Mouse (Mus musculus) forebrain, embryonic 13.5 days (tissue): ENCODE measurements around the gene Clec4n. TPM values are rescaled to one million over a fixed set of nuclear protein-coding genes. Genes with fewer than 3 reads are reported as not detected.
"Not testable (repeated sequence)": the region's sequence is repeated elsewhere in the genome, so short reads cannot be mapped to it uniquely, and the experiment has no call there.

ENCODE experiments used
- ATAC-seq: fragments of 200-750 bp; cut with Nextera tagmentation; 2 replicates; pipeline ENCODE4 v1.8.0; 2017
- H3K27ac ChIP-seq: fragments of 300-500 bp; sonication (generic); 2 replicates; pipeline ENCODE4 v1.5.1; 2015; ENCODE audit warnings: inconsistent platforms, mild to moderate bottlenecking, moderate library complexity
- H3K27me3 ChIP-seq: fragments of 300-500 bp; sonication (generic); 2 replicates; pipeline ENCODE4 v1.6.1; 2015; ENCODE audit warnings: mild to moderate bottlenecking, inconsistent platforms
- H3K36me3 ChIP-seq: fragments of 300-500 bp; sonication (generic); 2 replicates; pipeline ENCODE4 v1.6.1; 2015; ENCODE audit warnings: mild to moderate bottlenecking, inconsistent platforms; ENCODE audit not compliant: poor library complexity, severe bottlenecking
- H3K4me1 ChIP-seq: fragments of 300-500 bp; sonication (generic); 2 replicates; pipeline ENCODE4 v1.6.1; 2015; ENCODE audit warnings: inconsistent platforms
- H3K4me2 ChIP-seq: fragments of 300-500 bp; sonication (generic); 2 replicates; pipeline ENCODE4 v1.6.1; 2015; ENCODE audit warnings: inconsistent platforms, mild to moderate bottlenecking, moderate library complexity
- H3K4me3 ChIP-seq: fragments of 300-500 bp; sonication (generic); 2 replicates; pipeline ENCODE4 v1.5.1; 2015; ENCODE audit warnings: mild to moderate bottlenecking, inconsistent platforms
- H3K9ac ChIP-seq: fragments of 300-500 bp; sonication (generic); 2 replicates; pipeline ENCODE4 v1.6.1; 2015; ENCODE audit warnings: mild to moderate bottlenecking, inconsistent platforms
- H3K9me3 ChIP-seq: fragments of 300-500 bp; sonication (generic); replicated peaks from 2 replicates; pipeline ENCODE4 v1.6.1; 2016; ENCODE audit warnings: inconsistent platforms
- WGBS: fragments of 180-500 bp; shearing (Covaris S2); methylation state at CpG from one replicate; pipeline ENCODE4 v1.1.7; 2015; 5-methylcytosine and 5-hydroxymethylcytosine counted together
- polyA plus RNA-seq: library from polyadenylated mRNA; unstranded; fragments of >200 nt; fragmentation: Nextera tagmentation; extraction: Ambion mirVana; gene quantifications from 2 replicates; pipeline ENCODE4 v1.2.1, GENCODE M21; 2015

Gene Clec4n
- polyA plus RNA-seq, 1 experiment from 2014 or later: 0.22 TPM

GRCm38 (mm10) chr6:123259889-123260603, 30.4 kb downstream of the Clec4n start:
- no peak overlapping the region for H3K9ac ChIP-seq
- H3K27me3 ChIP-seq: no peaks in the 10 kb centered on the region
- no peaks in the 10 kb centered on the region for H3K4me1 ChIP-seq
- H3K9me3 ChIP-seq: no peaks in the 10 kb centered on the region
- H3K36me3 ChIP-seq: no peaks in the 10 kb centered on the region
- WGBS: 83% methylated on average over 4 of the region's 4 CpGs
- no peak for ATAC-seq
- H3K27ac ChIP-seq: no peak overlapping the region
- H3K4me2 ChIP-seq: no peak overlapping the region
- H3K4me3 ChIP-seq: no peak overlapping the region

- no peaks in the 10 kb centered on the region for H3K9me3 ChIP-seq
- no peaks in the 10 kb centered on the region for H3K27me3 ChIP-seq
- H3K27ac ChIP-seq: no peak overlapping the region
- H3K4me2 ChIP-seq: no peak overlapping the region
- no peak for ATAC-seq
- H3K4me3 ChIP-seq: no peak overlapping the region
- H3K4me1 ChIP-seq: no peaks in the 10 kb centered on the region
- 95% methylated on average over 1 of the region's 1 CpGs for whole genome bisulfite sequencing
- H3K36me3 ChIP-seq: no peaks in the 10 kb centered on the region
- no peak overlapping the region for H3K9ac ChIP-seq
These were observed 31.2 kb downstream of the Clec4n start for GRCm38 (mm10) chr6:123260868-123261267.

GRCm38 (mm10) chr6:123261555-123262161, 32.0 kb downstream of the Clec4n start, which contains the start of gene Clec4d:
Clec4d (plus strand) TSS chr6:123262111.
- Histone ChIP-seq H3K9ac (no peak within 1 kb of the TSS), H3K4me2 (no peak within 1 kb of the TSS), H3K4me1 (no peaks in the 10 kb centered on the region), H3K4me3 (no peak within 1 kb of the TSS), H3K27me3 (no peaks in the 10 kb centered on the region), H3K36me3 (no peaks in the 10 kb centered on the region), H3K27ac (no peak within 1 kb of the TSS), H3K9me3 (no peaks in the 10 kb centered on the region)
- no peak for ATAC-seq
- 78% methylated on average over 4 of the region's 4 CpGs for WGBS

GRCm38 (mm10) chr6:123264194-123264593, 34.6 kb downstream of the Clec4n start:
- no peak overlapping the region for H3K9ac ChIP-seq
- H3K27me3 ChIP-seq: no peaks in the 10 kb centered on the region
- no peaks in the 10 kb centered on the region for H3K4me1 ChIP-seq
- no peak for ATAC-seq
- H3K9me3 ChIP-seq: no peaks in the 10 kb centered on the region
- no peak overlapping the region for H3K4me3 ChIP-seq
- H3K4me2 ChIP-seq: no peak overlapping the region
- no peak overlapping the region for H3K27ac ChIP-seq
- 91% methylated on average over 3 of the region's 3 CpGs for WGBS
- H3K36me3 ChIP-seq: no peaks in the 10 kb centered on the region

DNA sequence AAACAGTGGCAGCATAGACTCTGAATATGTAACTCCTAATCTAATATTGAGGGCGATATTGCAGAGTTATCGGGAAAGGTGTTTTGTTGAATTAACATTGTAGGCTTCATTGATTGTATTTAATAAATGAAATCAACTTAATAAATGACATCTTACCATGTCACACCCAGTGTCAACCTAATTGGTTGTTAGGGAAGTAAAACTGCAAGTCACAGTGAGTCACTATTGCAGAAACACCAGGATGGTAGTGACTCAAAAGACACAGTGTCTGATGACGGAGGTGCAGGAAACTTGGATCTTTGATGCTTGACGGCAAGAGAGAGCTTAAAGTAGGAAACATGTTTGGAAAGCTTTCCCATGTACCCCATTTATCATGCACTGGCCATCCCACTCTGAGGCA, 36.2 kb downstream of the Clec4n start:
- Histone ChIP-seq H3K9ac (no peak overlapping the region), H3K36me3 (no peaks in the 10 kb centered on the region), H3K27ac (no peak overlapping the region), H3K27me3 (no peaks in the 10 kb centered on the region), H3K9me3 (no peaks in the 10 kb centered on the region), H3K4me2 (no peak overlapping the region), H3K4me3 (no peak overlapping the region), H3K4me1 (no peaks in the 10 kb centered on the region)
- 93% methylated on average over 4 of the region's 4 CpGs for WGBS
- ATAC-seq: no peak

DNA sequence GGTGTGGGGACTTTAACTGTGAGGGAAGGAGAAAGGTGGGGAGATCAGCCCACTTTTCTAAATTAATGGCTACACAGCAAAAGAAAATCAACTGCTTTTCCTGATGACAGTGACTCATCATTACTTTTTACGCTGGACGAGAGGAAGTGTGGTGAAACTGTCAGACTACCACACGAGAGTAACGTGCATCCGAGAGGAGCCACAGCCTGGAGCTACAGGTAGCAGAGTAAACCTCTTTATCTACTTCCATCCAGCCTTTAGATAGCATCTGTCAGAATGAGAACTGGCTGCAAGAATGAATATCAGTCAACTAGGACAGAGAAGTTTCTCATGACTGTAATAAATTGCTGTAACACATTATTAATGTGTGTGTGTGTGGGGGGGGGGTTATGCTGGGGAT, 37.3 kb downstream of the Clec4n start:
- Histone ChIP-seq H3K4me1 (no peaks in the 10 kb centered on the region), H3K27me3 (no peaks in the 10 kb centered on the region), H3K9ac (no peak overlapping the region), H3K9me3 (no peaks in the 10 kb centered on the region), H3K27ac (no peak overlapping the region), H3K4me2 (no peak overlapping the region), H3K4me3 (no peak overlapping the region), H3K36me3 (no peaks in the 10 kb centered on the region)
- ATAC-seq: no peak
- 89% methylated on average over 5 of the region's 5 CpGs for WGBS

GRCm38 (mm10) chr6:123279443-123279842, 49.8 kb downstream of the Clec4n start:
- Histone ChIP-seq H3K9ac (no peak overlapping the region), H3K27ac (no peak overlapping the region), H3K27me3 (no peaks in the 10 kb centered on the region), H3K4me1 (no peaks in the 10 kb centered on the region), H3K4me2 (no peak overlapping the region), H3K9me3 (no peaks in the 10 kb centered on the region; the same call in 1 of the 2 replicates), H3K36me3 (no peaks in the 10 kb centered on the region), H3K4me3 (no peak overlapping the region)
- 97% methylated on average over 2 of the region's 2 CpGs for WGBS
- no peak for ATAC-seq

- 88% methylated on average over 2 of the region's 2 CpGs for WGBS
- H3K4me2 ChIP-seq: no peak overlapping the region
- no peaks in the 10 kb centered on the region; the same call in 1 of the 2 replicates for H3K9me3 ChIP-seq
- no peaks in the 10 kb centered on the region for H3K4me1 ChIP-seq
- no peak overlapping the region for H3K9ac ChIP-seq
- no peaks in the 10 kb centered on the region for H3K27me3 ChIP-seq
- H3K36me3 ChIP-seq: no peaks in the 10 kb centered on the region
- no peak overlapping the region for H3K27ac ChIP-seq
- ATAC-seq: no peak
- H3K4me3 ChIP-seq: no peak overlapping the region
These were observed 56.7 kb downstream of the Clec4n start for GRCm38 (mm10) chr6:123286311-123286710.

GRCm38 (mm10) chr6:123288931-123289330, 59.3 kb downstream of the Clec4n start:
- ATAC-seq: no peak
- Histone ChIP-seq H3K27me3 (no peaks in the 10 kb centered on the region), H3K4me3 (no peak overlapping the region), H3K4me2 (no peak overlapping the region), H3K9ac (no peak overlapping the region), H3K4me1 (no peaks in the 10 kb centered on the region), H3K36me3 (no peaks in the 10 kb centered on the region), H3K9me3 (no peaks in the 10 kb centered on the region; the same call in 1 of the 2 replicates), H3K27ac (no peak overlapping the region)
- 89% methylated on average over 10 of the region's 10 CpGs for WGBS

GRCm38 (mm10) chr6:123289753-123290152, 60.1 kb downstream of the Clec4n start, which contains the start of gene Clec4e:
Clec4e (minus strand) TSS chr6:123289870.
- 85% methylated on average over 4 of the region's 4 CpGs for WGBS
- H3K4me1 ChIP-seq: no peaks in the 10 kb centered on the region
- no peak within 1 kb of the TSS for H3K4me2 ChIP-seq
- H3K9ac ChIP-seq: no peak within 1 kb of the TSS
- H3K4me3 ChIP-seq: no peak within 1 kb of the TSS
- H3K27me3 ChIP-seq: no peaks in the 10 kb centered on the region
- no peaks in the 10 kb centered on the region for H3K36me3 ChIP-seq
- no peaks in the 10 kb centered on the region for H3K9me3 ChIP-seq
- no peak within 1 kb of the TSS for H3K27ac ChIP-seq
- no peak for ATAC-seq

DNA sequence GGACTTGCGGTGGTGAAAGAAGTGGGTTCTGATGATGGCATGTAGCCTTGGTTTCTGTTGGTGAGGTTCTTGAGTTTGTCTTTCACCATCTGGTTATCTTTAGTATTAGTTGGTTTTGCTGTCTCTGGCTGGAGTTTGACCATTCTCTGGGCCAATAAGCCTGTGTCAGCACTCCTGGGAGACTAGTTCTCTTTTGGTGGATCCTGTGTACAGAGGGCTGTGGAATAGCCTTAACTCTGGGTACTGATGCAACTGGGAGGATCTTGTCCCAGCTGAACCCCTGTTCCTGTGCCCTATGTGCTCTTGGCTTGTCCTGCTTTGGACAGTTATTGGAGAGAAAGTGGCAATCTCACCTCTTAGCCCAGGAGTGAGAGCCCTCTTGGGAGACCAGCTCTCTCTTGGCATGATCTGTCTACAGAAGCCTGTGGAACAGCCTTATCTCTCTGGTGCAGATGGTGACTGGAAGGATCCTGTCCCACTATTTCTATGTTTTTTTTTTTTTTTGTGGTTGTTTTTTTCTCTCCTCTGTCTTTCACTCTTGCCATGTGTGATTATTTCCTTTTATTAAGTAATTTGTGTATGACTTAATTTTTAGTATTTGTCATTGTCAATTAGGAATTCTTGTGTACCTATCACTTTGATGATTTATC, 63.2 kb downstream of the Clec4n start:
- WGBS: 94% methylated on average over 1 of the region's 1 CpGs
- Histone ChIP-seq H3K27ac (no peak overlapping the region), H3K9me3 (no peaks in the 10 kb centered on the region), H3K36me3 (no peaks in the 10 kb centered on the region), H3K9ac (no peak overlapping the region), H3K27me3 (no peaks in the 10 kb centered on the region), H3K4me3 (no peak overlapping the region), H3K4me2 (no peak overlapping the region), H3K4me1 (no peaks in the 10 kb centered on the region)
- ATAC-seq: no peak

GRCm38 (mm10) chr6:123293509-123293908, 63.9 kb downstream of the Clec4n start:
- not testable (repeated sequence) for H3K9ac ChIP-seq

More at GRCm38 (mm10) chr6:123293509-123293908, 63.9 kb downstream of the Clec4n start:
- H3K4me2 ChIP-seq, H3K27me3 ChIP-seq, ATAC-seq, H3K27ac ChIP-seq, H3K36me3 ChIP-seq, H3K9me3 ChIP-seq, H3K4me3 ChIP-seq, H3K4me1 ChIP-seq: not testable (repeated sequence)
- 92% methylated on average over 11 of the region's 11 CpGs for WGBS
